Mouse (Mus musculus) thymus, adult 2 months (tissue): Measurements from ENCODE around the gene Mmaa. TPM values are rescaled to one million over a fixed set of nuclear protein-coding genes. Genes with fewer than 3 reads are reported as not detected.

Experiments used
- DNase-seq: peaks from one replicate; pipeline ENCODE4 v3.0.0; 2021
- H3K27ac ChIP-seq: fragments of 200-500 bp; 2 replicates; pipeline ENCODE4 v1.5.1; 2012; ENCODE audit warnings: low read length, control low read depth; ENCODE audit not compliant: control insufficient read depth, insufficient read depth
- H3K27me3 ChIP-seq: fragments of 200-500 bp; 2 replicates; pipeline ENCODE4 v1.6.1; 2012; ENCODE audit warnings: mild to moderate bottlenecking, low read length, moderate library complexity, mixed read lengths; ENCODE audit not compliant: control insufficient read depth, insufficient read depth
- H3K36me3 ChIP-seq: fragments of 200-500 bp; 2 replicates; pipeline ENCODE4 v1.6.1; 2012; ENCODE audit warnings: mild to moderate bottlenecking, low read length, moderate library complexity; ENCODE audit not compliant: control insufficient read depth, insufficient read depth
- H3K4me1 ChIP-seq: fragments of 200-500 bp; replicated peaks from 2 replicates; pipeline ENCODE4 v1.6.1; 2012; ENCODE audit warnings: low read length; ENCODE audit not compliant: control insufficient read depth, insufficient read depth
- H3K4me3 ChIP-seq: fragments of 200-500 bp; 2 replicates; pipeline ENCODE4 v1.5.1; 2012; ENCODE audit warnings: mild to moderate bottlenecking, low read length, control low read depth, moderate library complexity; ENCODE audit not compliant: control insufficient read depth, insufficient read depth
- CTCF ChIP-seq: fragments of 200-500 bp; IDR thresholded peaks from 2 replicates; pipeline ENCODE4 v1.5.1; 2012; ENCODE audit warnings: mild to moderate bottlenecking, control low read depth, low read length, moderate library complexity, borderline replicate concordance; ENCODE audit not compliant: control insufficient read depth, poor library complexity, insufficient read depth; ENCODE audit errors: extremely low read depth
- POLR2A ChIP-seq: fragments of 200-500 bp; IDR thresholded peaks from 2 replicates; pipeline ENCODE4 v1.6.1; 2012; ENCODE audit warnings: mild to moderate bottlenecking, low read length, control low read depth, moderate library complexity; ENCODE audit not compliant: control insufficient read depth, poor library complexity, insufficient read depth; ENCODE audit errors: extremely low read depth
- WGBS: fragments of 180-500 bp; shearing (Covaris S2); methylation state at CpG from one replicate; pipeline ENCODE4 v1.1.7; 2018; 5-methylcytosine and 5-hydroxymethylcytosine counted together
- polyA plus RNA-seq: library from polyadenylated mRNA; depleted of rRNA; stranded (reverse); fragments of >200 nt; gene quantifications from 2 replicates; pipeline ENCODE4 v1.2.3, GENCODE M21; 2012

Gene Mmaa
- polyA plus RNA-seq, 1 experiment: 3.9 TPM

DNA sequence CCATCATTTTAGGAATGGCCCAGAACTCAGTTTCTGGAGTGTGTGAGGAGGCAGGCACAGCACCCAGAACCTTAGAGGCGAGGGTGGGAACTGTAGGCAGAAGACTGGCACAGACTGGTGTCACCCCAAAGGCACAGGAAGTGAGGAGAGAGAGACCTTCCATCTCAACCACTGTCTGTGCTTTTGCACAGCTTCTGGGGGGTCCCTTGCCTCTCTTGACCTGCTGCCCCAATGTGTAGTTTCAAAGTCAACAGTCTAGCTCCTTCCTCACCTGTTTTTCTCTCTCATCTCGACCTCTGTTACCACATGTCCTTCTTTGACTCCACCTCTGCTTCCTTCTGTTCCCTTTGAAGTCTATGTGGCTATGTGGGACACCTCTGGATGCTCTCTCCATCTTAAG lies 16.1 kb upstream of the Mmaa start:
- Histone ChIP-seq H3K4me3 (no peak overlapping the region), H3K4me1 (peaks cover 11% of the 10 kb centered on the region), H3K27ac (no peak overlapping the region), H3K36me3 (no peaks in the 10 kb centered on the region), H3K27me3 (no peaks in the 10 kb centered on the region)
- 47% methylated on average over 2 of the region's 2 CpGs for WGBS
- TF ChIP-seq POLR2A: no peak
- TF ChIP-seq CTCF: no peak
- DNase-seq: no peak

DNA sequence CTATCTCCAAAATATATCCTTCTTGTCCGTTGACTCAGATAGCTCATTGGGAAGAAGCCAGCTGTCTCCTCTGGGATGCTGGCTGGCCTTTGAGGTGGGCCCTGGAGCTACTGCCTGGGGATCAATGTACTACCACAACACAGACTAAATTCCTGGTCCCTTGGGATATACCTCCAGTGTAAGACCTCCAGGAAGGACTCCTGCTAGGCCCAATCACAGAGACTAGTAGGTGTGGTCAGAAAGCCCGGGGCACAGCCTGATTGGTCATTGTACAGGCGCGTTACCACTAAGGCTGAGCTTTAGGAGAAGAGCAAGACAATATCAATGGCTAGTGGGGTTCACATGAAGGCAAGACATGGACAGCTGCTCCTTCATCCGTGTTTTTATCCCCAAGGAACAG lies 11.2 kb upstream of the Mmaa start:
- WGBS: 91% methylated on average over 5 of the region's 5 CpGs

GRCm38 (mm10) chr8:79301548-79301947 lies 6.8 kb upstream of the Mmaa start:
- no peaks in the 10 kb centered on the region for H3K27me3 ChIP-seq
- H3K36me3 ChIP-seq: no peaks in the 10 kb centered on the region
- H3K27ac ChIP-seq: no peak overlapping the region
- TF ChIP-seq POLR2A (no peak), CTCF (no peak)
- no peak overlapping the region for H3K4me3 ChIP-seq
- 89% methylated on average over 3 of the region's 3 CpGs for WGBS
- DNase-seq: no peak
- H3K4me1 ChIP-seq: no peaks in the 10 kb centered on the region

More for the DNA sequence above, 11.2 kb upstream of the Mmaa start:
- TF ChIP-seq POLR2A: no peak
- no peak for TF ChIP-seq CTCF
- no peaks in the 10 kb centered on the region for H3K36me3 ChIP-seq
- no peak overlapping the region for H3K4me3 ChIP-seq
- DNase-seq: no peak
- H3K27me3 ChIP-seq: no peaks in the 10 kb centered on the region
- peaks cover 9% of the 10 kb centered on the region for H3K4me1 ChIP-seq
- H3K27ac ChIP-seq: no peak overlapping the region

DNA sequence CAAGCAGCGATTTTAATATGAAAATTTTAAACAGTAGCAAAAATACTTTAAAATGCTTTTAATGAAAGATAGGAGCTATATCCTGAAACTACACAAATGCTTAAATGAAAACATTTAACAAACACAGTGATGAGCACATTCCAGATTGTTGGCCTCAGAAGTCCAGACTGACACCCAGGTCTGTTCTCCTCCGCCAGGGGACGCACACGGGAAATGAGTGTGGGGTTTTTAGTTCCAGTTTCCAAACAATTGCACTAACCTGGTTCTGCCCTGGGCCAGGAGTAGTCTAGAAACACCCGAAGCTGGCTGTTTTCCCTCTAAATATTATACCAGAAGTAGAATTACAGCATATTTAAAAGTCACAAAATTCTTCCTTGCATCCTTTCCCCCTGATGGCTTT lies 5.0 kb upstream of the Mmaa start:
- 0 out of 2 replicates have a peak, but pooled peaks cover 5% of the 10 kb centered on the region for H3K4me1 ChIP-seq
- H3K36me3 ChIP-seq: no peaks in the 10 kb centered on the region
- no peak overlapping the region for H3K4me3 ChIP-seq
- DNase-seq: no peak
- WGBS: 69% methylated on average over 5 of the region's 5 CpGs
- H3K27me3 ChIP-seq: no peaks in the 10 kb centered on the region
- TF ChIP-seq CTCF: no peak
- no peak for TF ChIP-seq POLR2A
- no peak overlapping the region for H3K27ac ChIP-seq

- Histone ChIP-seq H3K4me1 (peaks cover 8% of the 10 kb centered on the region; the same call in 1 of the 2 replicates), H3K27me3 (no peaks in the 10 kb centered on the region), H3K36me3 (no peaks in the 10 kb centered on the region), H3K4me3 (no peak overlapping the region), H3K27ac (no peak overlapping the region)
- WGBS: 73% methylated on average over 3 of the region's 3 CpGs
- TF ChIP-seq CTCF (no peak), POLR2A (no peak)
- DNase-seq: peak; percentile 34
Measured at GRCm38 (mm10) chr8:79297763-79298162, 3.0 kb upstream of the Mmaa start.

GRCm38 (mm10) chr8:79295276-79296105 lies 754 bp upstream of the Mmaa start:
- no peak for DNase-seq
- WGBS: 15% methylated on average over 18 of the region's 18 CpGs

More at GRCm38 (mm10) chr8:79295276-79296105, 754 bp upstream of the Mmaa start:
- peak overlapping the region; percentile 81 for H3K4me3 ChIP-seq
- H3K4me1 ChIP-seq: peaks cover 8% of the 10 kb centered on the region; the same call in 1 of the 2 replicates
- TF ChIP-seq CTCF (no peak), POLR2A (no peak)
- H3K27ac ChIP-seq: peak overlapping the region; percentile 34
- no peaks in the 10 kb centered on the region for H3K27me3 ChIP-seq
- no peaks in the 10 kb centered on the region for H3K36me3 ChIP-seq
